Mouse (Mus musculus): ENCODE measurements at regions not wholly inside any gene's neighbourhood (a gene's known extent, or its start where the extent isn't known, plus 50 kb on each side); places are given as distances from the start of the nearest gene placed in this dataset.

DNA sequence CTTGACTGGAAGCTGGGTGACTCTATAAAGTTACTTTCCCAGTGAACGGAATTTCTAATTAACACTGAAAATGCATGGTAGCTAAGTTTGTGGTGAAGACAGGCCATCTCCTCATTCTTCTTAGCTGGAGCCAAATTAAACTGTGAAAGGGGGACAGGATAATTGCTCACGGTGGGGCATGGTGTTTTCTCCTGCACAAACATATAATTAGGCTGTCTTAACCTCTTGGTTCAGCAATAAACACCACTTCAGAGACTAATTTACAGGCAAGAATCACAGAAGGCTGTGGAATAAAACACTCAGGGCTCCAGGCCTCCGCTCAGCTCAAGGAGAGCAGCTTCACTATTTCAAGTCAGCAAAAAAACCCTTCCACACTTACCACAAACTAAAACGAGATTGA is 261.9 kb upstream of the Nt5e start:
- DNase-seq (ENCODE audit: extremely low spot score in 1 of 2, low spot score in 1 of 2), result no peak

DNA sequence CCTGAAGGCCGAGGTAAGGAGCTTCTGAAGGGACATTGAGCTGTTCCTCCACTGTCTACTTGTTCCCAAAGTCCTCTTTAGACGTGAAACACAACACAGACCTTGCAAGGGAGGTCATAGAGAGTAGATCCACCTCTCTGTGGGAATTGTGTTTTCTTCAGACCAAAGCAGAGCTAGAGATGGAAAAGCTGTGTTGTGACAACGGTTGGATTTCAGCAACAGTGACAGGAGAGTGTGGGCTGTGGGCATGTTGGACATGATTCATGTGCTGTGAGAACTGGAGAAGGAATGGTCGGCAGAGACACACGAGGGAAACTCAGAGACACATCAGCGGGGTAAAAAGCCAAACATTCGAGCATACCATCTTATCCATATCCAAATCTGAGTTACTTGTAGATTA is 261.2 kb upstream of the Nt5e start:
- no peak for DNase-seq (ENCODE audit: extremely low spot score in 1 of 2, low spot score in 1 of 2)

DNA sequence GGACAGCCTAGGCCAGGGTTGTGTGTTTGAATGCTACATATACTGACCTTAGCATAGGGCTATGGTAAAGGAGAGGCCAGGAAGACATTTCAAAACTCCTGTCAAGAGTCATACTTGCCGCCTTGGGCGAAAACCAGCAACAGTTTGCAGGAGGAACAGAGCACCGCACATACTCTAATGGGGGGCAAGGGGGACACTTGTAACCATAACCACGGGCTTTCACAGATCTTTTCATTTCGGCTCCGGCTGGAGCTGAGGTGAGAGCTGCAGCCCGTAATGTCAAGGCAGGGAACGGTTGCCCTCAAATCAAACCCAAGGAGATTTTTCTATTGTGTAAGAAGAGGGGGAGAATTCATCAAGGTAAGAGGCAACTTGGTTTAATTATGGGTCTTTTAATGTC is 258.7 kb upstream of the Nt5e start:
- DNase-seq (ENCODE audit: extremely low spot score in 1 of 2, low spot score in 1 of 2), result no peak

DNA sequence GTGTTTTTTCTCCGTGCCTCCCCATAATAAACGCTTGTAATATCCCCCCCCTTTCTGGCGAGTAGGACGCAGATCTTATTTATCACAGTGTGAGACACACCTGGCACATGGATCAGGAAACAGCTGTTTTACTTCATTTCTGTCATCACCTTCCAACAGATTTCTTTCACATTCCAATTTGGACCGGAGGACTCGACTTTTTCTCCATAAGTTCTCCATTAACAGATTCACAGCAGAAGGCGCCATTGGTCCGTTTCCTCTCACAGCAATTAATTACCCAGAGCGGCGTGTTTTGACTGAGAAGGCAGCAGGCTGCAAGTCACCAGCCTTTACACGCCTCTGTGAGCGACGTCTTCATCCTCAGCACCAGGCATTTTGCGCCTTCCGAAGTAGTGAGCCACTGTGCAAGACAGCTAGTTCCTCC is 258.1 kb upstream of the Nt5e start:
- no peak for DNase-seq (ENCODE audit: extremely low spot score in 1 of 2, low spot score in 1 of 2)

DNA sequence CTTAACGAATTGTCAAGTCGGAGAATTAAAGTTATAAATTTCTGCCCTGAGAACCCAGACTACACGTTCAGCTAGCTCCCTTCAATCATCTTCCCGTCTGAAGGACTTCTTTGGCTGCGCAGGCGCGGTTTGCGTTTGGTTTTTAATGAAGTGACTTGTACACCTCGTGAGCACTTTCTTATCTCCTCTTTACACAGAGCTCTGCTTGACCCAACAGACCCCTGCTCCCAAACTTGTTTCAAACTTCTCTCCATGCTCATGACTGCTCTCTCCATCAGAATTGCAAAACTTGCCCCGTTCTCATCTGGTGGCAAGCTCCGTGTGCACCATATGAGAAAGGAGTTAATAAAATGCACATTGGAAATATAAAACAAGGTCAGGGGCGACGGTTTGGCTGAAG is 257.2 kb upstream of the Nt5e start:
- no peak for DNase-seq (ENCODE audit: extremely low spot score in 1 of 2, low spot score in 1 of 2)

DNA sequence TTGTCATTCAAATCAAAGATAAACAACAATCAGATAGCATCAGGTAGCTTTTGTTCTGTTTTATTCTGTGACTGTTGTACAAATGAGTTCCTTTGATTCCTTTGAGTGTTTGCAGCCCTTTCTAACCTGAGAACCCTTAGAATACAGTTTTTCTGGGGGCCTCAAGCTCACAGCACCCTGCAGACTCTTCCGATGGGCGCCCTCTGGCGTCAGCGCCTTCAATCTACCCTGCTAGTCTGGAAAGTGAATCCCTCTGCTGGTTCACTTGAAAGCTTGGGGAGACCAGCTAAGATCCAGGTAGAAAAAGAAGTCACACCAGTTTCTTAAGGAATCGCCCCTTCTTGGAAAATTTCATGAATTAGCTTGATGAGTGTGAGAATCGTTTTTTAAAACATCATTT is 253.8 kb upstream of the Nt5e start:
- DNase-seq (ENCODE audit: extremely low spot score in 1 of 2, low spot score in 1 of 2), result peak; percentile 24 to 71

DNA sequence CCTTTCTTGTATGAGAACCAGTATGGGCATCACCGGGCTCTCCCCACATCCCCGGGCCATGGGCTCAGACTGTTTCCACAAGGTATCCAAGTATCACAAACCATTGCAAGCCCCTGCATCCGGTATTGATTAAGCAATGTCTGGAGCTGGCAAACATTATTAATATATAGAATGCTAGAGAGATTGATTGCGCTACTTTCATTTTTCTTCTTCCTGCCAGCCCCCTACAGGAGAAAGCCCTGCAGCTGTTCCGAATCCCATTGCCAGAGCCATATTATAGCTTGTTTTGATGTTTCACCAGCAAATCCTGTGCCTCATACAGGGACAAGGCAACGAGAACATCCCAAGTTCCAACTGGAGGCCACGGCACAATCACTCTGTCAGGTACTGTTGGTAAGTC is 253.4 kb upstream of the Nt5e start:
- DNase-seq (ENCODE audit: extremely low spot score in 1 of 2, low spot score in 1 of 2), result no peak

DNA sequence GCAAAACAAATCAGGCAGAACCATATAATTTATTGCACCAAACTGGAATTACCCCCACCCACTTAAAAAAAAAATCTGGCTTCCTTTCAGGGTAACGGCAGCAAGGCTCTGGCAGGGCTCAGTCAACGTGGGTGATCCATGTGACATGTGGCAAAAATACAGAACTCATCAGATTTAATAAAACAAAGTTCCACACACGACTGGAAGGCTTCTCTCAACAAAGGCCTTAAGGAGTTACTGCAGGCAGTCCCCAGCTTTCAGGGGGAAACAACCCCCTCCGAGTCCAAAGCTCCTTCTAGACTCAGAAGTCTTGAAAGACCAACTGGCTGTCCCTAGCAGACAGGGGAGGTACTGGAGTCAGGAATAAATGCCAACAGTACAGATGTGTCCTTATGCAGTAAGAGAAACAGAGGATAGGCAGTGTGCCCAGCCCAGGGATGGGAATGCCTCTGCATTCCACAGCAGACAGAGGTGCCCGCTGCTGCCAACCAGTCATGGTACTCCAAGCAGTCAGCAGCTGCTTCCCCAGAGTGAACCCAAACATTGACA is 244.0 kb upstream of the Nt5e start:
- no peak for DNase-seq (ENCODE audit: extremely low spot score in 1 of 2, low spot score in 1 of 2)

DNA sequence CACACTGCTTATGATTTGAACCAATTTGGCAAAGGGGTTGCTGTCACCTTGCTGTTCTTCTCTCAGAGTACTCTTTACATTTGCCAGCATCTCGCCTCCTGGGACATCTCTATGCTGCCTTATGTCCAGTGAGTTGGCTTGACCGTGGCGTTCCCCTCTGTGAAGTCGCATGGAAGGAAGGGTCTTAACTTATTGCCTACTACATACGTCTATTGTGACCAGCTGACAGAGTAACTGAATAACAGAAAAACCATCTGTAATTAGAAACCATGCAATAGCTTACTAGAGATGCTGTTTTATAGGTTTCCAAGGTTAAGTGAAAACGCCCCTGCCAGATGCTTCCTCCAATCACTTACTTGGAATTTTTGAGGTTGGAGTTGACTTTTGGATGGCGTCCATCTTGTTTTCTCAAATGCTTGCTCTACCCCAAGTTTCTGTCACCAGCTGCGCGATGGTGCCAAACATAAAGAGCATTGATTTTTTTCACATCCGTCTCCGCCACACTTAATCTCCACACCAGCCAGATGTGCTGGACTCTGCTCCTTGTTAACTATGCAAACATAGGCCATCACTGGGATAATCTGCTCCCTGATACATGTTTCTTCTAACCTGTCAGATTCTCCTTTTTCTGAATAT is 241.7 kb upstream of the Nt5e start:
- DNase-seq (ENCODE audit: extremely low spot score in 1 of 2, low spot score in 1 of 2), result no peak

DNA sequence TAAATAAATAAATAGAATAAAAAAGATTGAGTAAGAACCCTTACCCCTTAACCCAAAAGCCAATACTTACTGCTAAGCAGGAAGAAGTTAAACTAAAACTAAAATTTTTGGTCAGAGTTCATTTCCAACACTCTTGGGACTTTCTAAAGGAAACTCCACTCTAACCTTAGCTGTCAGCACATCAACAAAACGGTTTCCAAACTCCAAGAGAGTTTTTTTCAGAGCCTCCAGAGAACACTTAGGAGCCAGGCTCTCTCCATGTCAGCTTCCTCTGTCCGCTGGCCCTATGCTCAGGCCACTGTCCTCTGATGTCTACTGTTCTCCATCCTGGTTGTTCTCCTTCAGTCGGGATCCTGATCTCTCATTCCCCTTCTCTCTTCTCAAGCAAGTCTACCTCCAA is 241.1 kb upstream of the Nt5e start:
- DNase-seq (ENCODE audit: extremely low spot score in 1 of 2, low spot score in 1 of 2), result no peak

DNA sequence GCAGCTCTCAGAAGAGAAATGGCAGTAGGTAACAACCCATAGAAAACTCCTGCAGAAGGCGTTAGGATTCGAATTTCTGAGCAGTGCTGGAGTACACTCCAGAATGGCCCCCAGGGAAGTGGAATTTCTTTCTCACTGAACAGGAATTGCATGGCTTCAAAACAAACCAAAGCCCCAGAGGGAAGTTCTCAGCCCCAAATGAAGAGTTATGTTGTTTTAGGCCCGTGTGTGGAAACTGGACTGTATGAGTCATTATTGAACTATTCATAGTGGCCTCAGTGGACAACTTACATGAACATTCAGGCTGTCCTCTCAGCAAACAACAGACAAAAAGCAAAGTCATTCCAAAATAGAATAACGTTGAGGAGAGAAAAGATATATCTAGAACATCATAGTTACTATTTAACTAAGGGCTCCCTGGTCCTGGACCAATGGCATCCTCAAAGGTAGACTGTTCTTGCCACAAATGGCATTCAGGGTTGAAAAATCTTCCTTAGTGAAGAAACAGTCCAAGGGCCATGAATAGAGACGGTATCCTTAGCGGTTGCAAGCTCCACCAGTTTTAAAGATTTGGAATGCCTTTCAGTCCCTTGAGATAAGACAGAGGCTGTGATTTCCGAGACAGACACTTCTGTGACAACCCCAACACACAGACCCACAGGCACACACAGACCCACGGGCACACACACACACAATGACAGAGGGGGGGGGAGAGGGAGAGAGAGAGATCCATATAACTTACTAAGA is 235.0 kb upstream of the Nt5e start:
- no peak for DNase-seq (ENCODE audit: extremely low spot score in 1 of 2, low spot score in 1 of 2)

DNA sequence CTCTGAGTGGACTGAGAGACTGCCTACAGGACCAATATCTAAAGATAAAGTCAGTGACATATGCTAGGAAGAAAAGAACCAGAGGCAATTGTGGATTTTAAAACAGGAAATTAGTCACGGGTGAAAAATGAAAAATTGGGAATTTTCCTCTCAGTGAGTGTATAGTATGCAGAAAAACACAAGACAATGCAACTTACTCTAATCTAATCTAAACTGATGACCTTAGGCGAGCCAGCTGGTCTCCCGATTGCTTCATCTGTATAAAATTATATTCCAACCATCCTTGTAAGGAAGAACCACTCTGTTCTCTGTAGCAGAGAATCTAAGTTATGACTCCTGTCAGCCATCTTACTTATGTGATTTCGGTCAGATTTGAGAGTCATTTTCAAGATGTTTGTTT is 234.4 kb upstream of the Nt5e start:
- no peak for DNase-seq (ENCODE audit: extremely low spot score in 1 of 2, low spot score in 1 of 2)

DNA sequence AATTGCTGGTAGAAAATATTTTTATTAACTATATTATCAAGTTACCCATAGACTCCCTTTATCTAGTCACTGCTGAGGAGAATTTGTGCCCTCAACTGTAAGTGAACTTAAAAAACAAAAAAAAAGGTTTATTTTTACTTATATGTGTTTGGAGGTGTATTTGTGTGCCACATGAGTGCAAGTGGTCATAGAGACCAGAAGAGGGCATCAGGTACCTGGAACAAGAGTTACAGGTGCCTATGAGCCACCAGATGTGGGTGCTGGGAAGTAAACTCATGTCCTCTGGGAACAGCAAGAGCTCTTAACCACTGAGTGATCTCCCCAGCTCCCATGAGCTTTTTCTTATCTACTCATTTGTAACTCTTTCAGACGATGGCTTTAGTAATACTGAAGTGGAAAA is 213.9 kb upstream of the Nt5e start:
- no peak for DNase-seq (ENCODE audit: extremely low spot score in 1 of 2, low spot score in 1 of 2)

DNA sequence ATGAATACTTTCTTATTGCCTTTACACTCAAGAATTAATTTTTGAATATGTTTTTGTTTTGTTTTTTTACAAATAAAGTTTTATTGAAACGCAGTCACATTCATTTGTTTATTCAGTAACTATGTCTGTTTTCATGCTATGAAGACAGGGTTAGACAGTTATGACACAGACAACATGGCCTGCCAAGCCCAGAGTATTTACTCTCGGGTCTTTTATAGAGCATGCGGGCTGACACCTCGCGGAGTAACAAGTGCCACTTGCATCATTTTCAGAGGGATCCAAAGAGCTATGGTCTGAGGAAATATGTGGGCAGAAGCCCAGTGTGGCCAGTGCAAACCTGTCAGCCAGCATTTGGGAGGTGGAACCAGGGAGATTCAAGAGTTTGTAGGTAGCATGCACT is 206.5 kb upstream of the Nt5e start:
- DNase-seq (ENCODE audit: extremely low spot score in 1 of 2, low spot score in 1 of 2), result no peak

DNA sequence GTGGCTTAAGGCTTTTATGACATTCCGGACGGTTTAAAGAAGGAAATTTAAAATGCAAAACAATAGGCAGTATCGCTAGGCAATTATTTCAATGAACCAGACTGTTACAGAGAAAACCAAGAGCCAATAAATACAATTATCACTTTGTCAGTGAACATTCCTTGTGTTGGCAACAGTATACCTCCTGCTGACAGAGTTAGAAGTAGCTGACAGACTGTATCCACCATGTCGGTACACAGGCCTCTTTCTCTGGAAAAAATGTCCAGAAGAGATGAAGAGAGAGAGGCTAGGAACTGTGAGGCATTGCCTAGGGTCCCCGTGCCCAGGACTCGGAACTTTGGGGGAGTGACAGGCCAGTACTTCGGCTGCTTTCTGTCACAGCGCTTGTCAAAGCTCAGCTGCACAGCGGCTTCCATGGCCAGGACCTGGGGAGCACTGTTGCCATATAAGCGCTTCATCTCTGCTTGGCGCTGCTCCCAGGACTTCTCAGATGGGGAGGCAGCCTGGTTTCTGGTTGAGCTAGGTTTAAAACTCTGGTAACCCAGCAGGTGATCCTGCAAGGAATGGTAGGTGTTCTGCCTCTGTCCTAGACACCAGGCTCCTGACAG is 205.9 kb upstream of the Nt5e start:
- no peak for DNase-seq (ENCODE audit: extremely low spot score in 1 of 2, low spot score in 1 of 2)

DNA sequence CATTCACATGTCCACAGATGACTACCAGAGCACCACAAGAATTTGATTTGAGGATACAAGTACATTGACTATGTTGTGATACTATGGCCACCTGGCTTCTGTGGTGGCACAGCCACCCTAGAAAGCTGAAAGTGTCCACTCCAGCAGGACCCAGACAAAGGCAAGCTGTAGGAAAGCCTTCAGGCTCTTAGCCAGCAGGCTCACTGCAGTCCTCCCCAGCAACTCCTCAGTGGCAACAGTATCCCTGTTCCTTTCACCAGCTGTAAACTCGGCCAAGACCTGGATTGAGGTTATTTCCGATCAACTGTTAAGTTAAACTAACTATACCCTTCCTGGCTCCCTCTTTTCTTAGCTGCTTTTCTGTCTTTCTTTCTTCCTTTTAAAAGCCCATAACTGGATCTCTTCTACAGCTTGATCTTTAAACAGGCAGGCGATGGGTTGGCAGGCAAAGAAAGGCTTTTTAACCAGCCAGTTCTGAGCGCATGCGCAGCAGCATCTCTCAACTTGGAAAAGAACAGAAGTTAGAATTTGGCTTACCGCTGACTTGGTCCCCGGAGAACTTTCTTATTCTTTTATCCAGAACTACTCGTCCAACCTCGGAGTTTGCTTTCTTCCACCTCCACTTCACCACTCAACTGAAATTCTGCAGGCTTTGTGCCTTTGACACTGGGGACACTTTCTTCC is 202.5 kb upstream of the Nt5e start:
- DNase-seq (ENCODE audit: extremely low spot score in 1 of 2, low spot score in 1 of 2), result peak in 1 of 2 experiments; percentile 55

DNA sequence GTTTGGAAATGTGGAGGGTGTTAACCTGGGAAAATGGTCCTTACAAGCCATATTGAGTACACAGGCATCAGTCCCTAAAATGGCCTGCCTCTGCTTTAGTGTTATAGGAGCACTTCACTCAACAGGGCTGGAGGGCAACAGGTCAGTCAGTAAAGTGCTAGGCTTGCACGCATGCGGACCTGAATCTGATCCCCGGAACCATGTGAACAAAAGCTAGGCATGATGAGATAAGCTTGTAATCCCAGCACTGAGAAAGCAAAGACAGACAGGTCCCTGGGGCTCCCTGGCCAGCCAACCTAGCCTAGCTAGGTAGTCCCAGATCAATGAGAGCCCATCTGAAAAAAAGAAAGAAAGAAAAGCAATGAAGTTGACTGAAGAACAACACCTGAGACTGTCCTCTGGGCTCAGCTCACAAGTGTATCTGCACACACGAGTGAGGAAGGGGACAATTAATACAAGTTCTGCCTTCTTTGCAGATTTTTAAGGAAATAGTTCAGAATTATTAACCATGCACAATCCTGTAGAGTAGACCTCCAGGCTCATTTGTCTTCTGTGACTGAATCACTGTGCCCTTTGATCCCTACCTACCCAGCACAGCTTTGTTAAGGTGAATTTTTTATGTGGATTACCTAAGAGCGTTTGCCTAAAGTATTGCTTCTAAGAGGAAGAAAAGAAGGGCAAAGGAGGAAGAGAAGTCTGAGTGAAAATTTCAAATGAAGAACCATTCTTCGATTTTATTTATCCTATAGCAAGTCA is 163.8 kb upstream of the Nt5e start:
- no peak for DNase-seq (ENCODE audit: extremely low spot score in 1 of 2, low spot score in 1 of 2)

DNA sequence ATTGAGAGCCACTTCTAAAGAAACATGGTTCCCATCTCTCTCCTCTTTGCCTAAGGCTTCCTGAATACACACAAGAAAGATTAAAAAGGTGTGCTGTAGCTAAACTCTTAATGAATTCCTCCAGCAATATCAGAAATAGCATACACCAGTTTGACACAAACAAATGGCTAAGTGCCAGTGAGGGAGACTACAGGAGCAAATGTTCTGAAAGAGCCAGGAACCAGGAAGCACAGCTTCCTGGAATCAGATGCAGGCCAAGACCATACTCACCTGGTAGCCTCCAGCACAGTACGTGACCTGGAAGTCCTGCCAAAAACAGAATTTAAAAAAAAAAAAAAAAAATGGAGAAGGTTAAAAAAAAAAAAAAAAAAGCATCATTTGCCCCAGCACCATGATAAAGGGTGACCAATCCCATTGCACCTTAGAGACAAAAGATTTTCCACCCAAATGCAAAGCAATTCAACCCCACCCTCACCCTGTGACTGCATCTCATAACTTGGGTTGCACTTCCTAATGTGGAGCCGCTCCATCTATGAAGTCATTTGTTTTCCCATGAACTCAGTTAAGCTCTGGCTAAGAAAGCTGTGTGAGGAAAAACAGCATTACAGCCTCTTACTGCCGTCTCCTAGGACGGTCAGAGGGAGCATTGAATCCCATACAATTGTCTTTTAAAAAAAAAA is 149.3 kb upstream of the Nt5e start:
- DNase-seq (ENCODE audit: extremely low spot score in 1 of 2, low spot score in 1 of 2), result no peak

DNA sequence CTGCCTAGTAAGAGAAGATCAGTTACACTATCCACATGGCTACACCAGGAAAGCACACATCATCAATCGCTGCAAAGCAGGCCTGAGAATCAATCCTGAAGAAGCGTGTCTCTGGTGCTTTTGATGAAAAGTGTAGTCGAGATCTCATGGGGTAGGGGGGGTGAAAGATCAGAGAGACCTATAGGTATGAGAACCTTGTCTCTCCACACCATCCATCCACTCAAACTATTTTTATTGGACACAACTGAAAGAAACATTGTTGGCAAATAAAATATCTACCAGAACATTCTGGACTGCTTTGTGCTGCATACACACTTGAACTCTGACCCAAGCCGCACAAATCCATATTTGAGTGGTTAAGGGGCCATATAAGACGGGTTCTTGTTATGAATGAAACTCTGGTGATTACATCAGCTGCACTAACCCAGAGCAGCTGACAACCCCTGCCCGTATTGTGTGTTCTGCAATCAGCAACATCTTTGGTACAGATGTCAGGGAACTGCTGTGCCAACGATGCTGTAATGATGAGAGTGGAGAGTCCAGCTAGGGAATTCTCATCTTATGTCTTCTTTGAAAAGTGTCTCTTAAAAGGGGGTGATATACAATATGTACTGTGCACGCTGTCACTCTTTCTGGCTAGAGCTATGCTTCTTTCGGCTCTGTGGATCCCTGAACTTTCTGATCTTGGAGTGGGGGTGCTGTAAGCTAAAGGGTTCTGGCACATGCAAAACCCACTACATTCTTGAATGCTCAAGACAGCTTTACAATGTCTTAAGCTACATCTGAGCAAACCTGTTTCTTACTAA is 145.6 kb upstream of the Nt5e start:
- no peak for DNase-seq (ENCODE audit: extremely low spot score in 1 of 2, low spot score in 1 of 2)
